Mouse (Mus musculus): ENCODE measurements around the gene Syn3.

GRCm38 (mm10) chr10:86359208-86359607, 139.5 kb downstream of the Syn3 start:
- TF ChIP-seq POLR2A (IDR thresholded peaks at IDR 0.05; ENCODE audit: borderline replicate concordance, insufficient read depth, low read length): no peak
- no peak for TF ChIP-seq CTCF (IDR thresholded peaks at IDR 0.05; ENCODE audit: borderline replicate concordance, insufficient read depth, low read depth, low read length)
